Mouse (Mus musculus): ENCODE data around the gene Gm527.

GRCm38 (mm10) chr12:64902506-64902905 lies 15.2 kb upstream of the Gm527 start:
- TF ChIP-seq CTCF (IDR thresholded peaks at IDR 0.05; ENCODE audit: extremely low read depth, insufficient read depth, insufficient read length, insufficient replicate concordance) (no peak), POLR2A (IDR thresholded peaks at IDR 0.05; ENCODE audit: low read depth, low read length) (no peak)
